Mouse (Mus musculus): Measurements from ENCODE around the gene Bhlhb9. TPM values are rescaled to one million over a fixed set of nuclear protein-coding genes. Genes with fewer than 3 reads are reported as not detected.

Gene Bhlhb9
- total and polyA plus RNA-seq, 3 experiments = 13.8 to 29.3 (median 24.7) TPM

- DNase-seq (ENCODE audit: extremely low read depth) = peak; percentile 38
- in situ Hi-C loops (cut with MboI; ENCODE audit: low pct_ligation_motif_present, low pct_unique_long_range_greater_than_20kb, low sequenced_read_pairs) = no loop called here
- Histone ChIP-seq H3K9ac (ENCODE audit: insufficient read depth, low read depth) (peak overlapping the region; percentile 76), H3K4me1 (ENCODE audit: control insufficient read depth in 1 of 2, insufficient read depth in 2 of 2) (no peaks in the 10 kb centered on the region), H3K27me3 (replicated peaks) (no peaks in the 10 kb centered on the region), H3K4me3 (replicated peaks in 1 of 3; ENCODE audit: low read depth in 2 of 3, low read length in 2 of 3, poor library complexity in 1 of 3) (peak overlapping the region; percentile 69 to 88 (median 71)), H3K27ac (ENCODE audit: insufficient read depth, low read depth) (no peak overlapping the region; the same call in 1 of the 2 replicates), H3K9me3 (replicated peaks; ENCODE audit: low read length) (no peaks in the 10 kb centered on the region), H3K4me2 (ENCODE audit: insufficient read depth, low read depth, poor library complexity, severe bottlenecking) (no peak overlapping the region; the same call in 1 of the 2 replicates), H3K79me2 (replicated peaks; ENCODE audit: control insufficient read depth, extremely low read depth, insufficient read depth, poor library complexity, severe bottlenecking) (0 out of 2 replicates have a peak, but pooled peaks cover 2% of the 10 kb centered on the region), H3K36me3 (replicated peaks in 1 of 2; ENCODE audit: control insufficient read depth in 1 of 2, insufficient read depth in 1 of 2, low read length in 1 of 2) (peaks cover 20 to 34% of the 10 kb centered on the region in 2 experiments)
- dilution Hi-C loops (cut with MboI; ENCODE audit: extremely low pct_ligation_motif_present, extremely low pct_unique_long_range_greater_than_20kb, low sequenced_read_pairs) = no loop called here
- TF ChIP-seq ZC3H11A (IDR thresholded peaks at IDR 0.05; ENCODE audit: low read depth, low read length) (no peak), MEF2A (IDR thresholded peaks at IDR 0.05; ENCODE audit: borderline replicate concordance, low read depth, low read length) (no peak), CHD2 (IDR thresholded peaks at IDR 0.05; ENCODE audit: low read length) (no peak), MAFK (IDR thresholded peaks at IDR 0.05; ENCODE audit: insufficient replicate concordance, low read length) (no peak), ELF1 (IDR thresholded peaks at IDR 0.05; ENCODE audit: low read depth, low read length) (no peak), ETS1 (conservative IDR thresholded peaks at IDR 0.05; ENCODE audit: low read depth, low read length) (no peak), SIN3A (IDR thresholded peaks at IDR 0.05; ENCODE audit: low read length) (no peak)
Observed at GRCm38 (mm10) chrX:135886234-135886585, 88.8 kb downstream of the Bhlhb9 start.

GRCm38 (mm10) chrX:135916580-135916979 lies 119.2 kb downstream of the Bhlhb9 start:
- Histone ChIP-seq H3K9ac (ENCODE audit: insufficient read depth, low read depth) (no peak overlapping the region), H3K4me3 (replicated peaks in 1 of 3; ENCODE audit: low read depth in 2 of 3, low read length in 2 of 3, poor library complexity in 1 of 3) (no peak overlapping the region), H3K4me1 (ENCODE audit: control insufficient read depth in 1 of 2, insufficient read depth in 2 of 2) (0 out of 4 replicates have a peak, but pooled peaks cover 0 to 3% of the 10 kb centered on the region in 2 experiments), H3K4me2 (ENCODE audit: insufficient read depth, low read depth, poor library complexity, severe bottlenecking) (no peak overlapping the region), H3K27ac (ENCODE audit: insufficient read depth, low read depth) (no peak overlapping the region), H3K9me3 (replicated peaks; ENCODE audit: low read length) (no peaks in the 10 kb centered on the region), H3K79me2 (replicated peaks; ENCODE audit: control insufficient read depth, extremely low read depth, insufficient read depth, poor library complexity, severe bottlenecking) (no peaks in the 10 kb centered on the region), H3K27me3 (replicated peaks) (no peaks in the 10 kb centered on the region), H3K36me3 (replicated peaks in 1 of 2; ENCODE audit: control insufficient read depth in 1 of 2, insufficient read depth in 1 of 2, low read length in 1 of 2) (no peaks in the 10 kb centered on the region)
- in situ Hi-C loops (cut with MboI; ENCODE audit: low pct_ligation_motif_present, low pct_unique_long_range_greater_than_20kb, low sequenced_read_pairs) (no loop called here), dilution Hi-C loops (cut with MboI; ENCODE audit: extremely low pct_ligation_motif_present, extremely low pct_unique_long_range_greater_than_20kb, low sequenced_read_pairs) (no loop called here)
- no peak for TF ChIP-seq USF1 (IDR thresholded peaks at IDR 0.05; ENCODE audit: low read depth, low read length)
- no peak for TF ChIP-seq EP300 (IDR thresholded peaks at IDR 0.05; ENCODE audit: low read length)
- no peak for TF ChIP-seq ETS1 (conservative IDR thresholded peaks at IDR 0.05; ENCODE audit: low read depth, low read length)
- TF ChIP-seq ZKSCAN1 (IDR thresholded peaks at IDR 0.05; ENCODE audit: borderline replicate concordance, low read depth, low read length) = no peak
- TF ChIP-seq MEF2A (IDR thresholded peaks at IDR 0.05; ENCODE audit: borderline replicate concordance, low read depth, low read length) = no peak
- no peak for TF ChIP-seq BHLHE40 (IDR thresholded peaks at IDR 0.05; ENCODE audit: low read depth, low read length)
- TF ChIP-seq POLR2A (IDR thresholded peaks at IDR 0.05; ENCODE audit: low read depth, low read length) = no peak
- no peak for TF ChIP-seq CHD1 (IDR thresholded peaks at IDR 0.05; ENCODE audit: low read depth, low read length)
- no peak for TF ChIP-seq MAZ (IDR thresholded peaks at IDR 0.05; ENCODE audit: low read depth, low read length)
- no peak for TF ChIP-seq RCOR1 (conservative IDR thresholded peaks at IDR 0.05; ENCODE audit: low read depth, low read length)
- no peak for TF ChIP-seq HCFC1 (IDR thresholded peaks at IDR 0.05; ENCODE audit: low read depth, low read length)
- no peak for TF ChIP-seq JUND (conservative IDR thresholded peaks at IDR 0.05; ENCODE audit: low read depth, low read length)
- no peak for TF ChIP-seq IRF4 (IDR thresholded peaks at IDR 0.05; ENCODE audit: low read depth, low read length)
- no peak for TF ChIP-seq TBP (conservative IDR thresholded peaks at IDR 0.05; ENCODE audit: low read depth, low read length)
- TF ChIP-seq NRF1 (IDR thresholded peaks at IDR 0.05; ENCODE audit: low read depth, low read length) = no peak
- TF ChIP-seq CHD2 (IDR thresholded peaks at IDR 0.05; ENCODE audit: low read length) = no peak
- DNase-seq (ENCODE audit: extremely low read depth) = no peak

All from CH12.LX (cell line).